Mouse (Mus musculus): ENCODE results near the gene Zscan12. TPM values are rescaled to one million over a fixed set of nuclear protein-coding genes. Genes with fewer than 3 reads are reported as not detected.

The Zscan12 gene
- 87.2 TPM for polyA plus RNA-seq (2014; fragmentation: Illumina TruSeq; extraction: RNeasy Lipid Tissue Mini Kit (QIAGEN cat#74804); ENCODE audit: low read depth, low replicate concordance)

DNA sequence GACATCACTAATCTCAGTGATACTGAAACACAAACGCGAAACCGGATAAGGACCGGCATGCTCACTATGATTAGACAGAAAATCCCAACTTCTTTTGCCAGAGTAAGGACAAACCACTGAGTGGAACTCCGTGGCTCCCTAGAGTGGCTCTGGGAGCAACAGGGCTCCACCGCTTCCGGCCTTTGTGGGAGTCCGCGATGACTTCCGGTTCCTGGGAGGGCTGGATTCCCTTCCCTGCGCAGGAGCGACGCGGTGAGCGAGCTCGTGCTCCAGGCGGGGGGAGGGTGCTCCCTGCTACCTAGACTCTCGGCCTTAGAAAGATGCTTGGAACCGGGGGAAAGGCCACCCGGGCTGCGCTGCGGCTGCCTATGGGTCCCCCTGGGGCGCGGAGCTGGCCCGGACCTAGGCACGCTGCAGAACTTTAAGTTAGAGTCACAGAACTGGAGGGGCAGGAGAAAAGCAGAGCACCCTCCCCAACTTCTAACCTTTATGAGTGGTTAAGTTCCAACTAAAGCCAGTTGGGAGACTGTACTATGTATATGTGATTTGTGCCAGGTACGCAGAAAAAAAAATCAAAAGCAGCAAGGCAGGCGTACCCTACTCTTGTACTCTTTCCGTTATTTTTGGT lies at the start of gene Zscan12:
Gene Zscan12, plus strand, starts transcription at position 200 of the 628 bp plus-strand sequence.

DNA sequence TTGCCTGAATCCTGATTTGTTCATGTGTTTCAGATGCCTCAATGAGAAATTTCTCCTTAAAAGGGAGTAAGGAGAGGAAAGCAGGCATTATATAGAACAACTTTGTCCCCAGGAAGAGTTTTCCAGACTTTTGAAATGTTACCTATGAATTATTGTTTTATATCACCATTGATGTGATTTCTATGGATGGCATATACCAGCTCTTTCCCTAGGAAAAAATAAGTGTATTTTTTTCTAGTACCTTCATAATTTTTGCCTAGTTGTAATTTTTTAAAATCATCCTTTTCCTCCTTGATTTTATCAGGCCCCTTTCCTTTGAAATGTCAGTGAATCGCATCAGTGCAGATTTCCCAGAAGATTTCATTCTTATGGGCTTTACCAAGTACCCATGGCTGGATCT lies 16.0 kb upstream of the Zscan12 start, which contains the start of gene Olfr1367:
Gene Olfr1367, plus strand, starts transcription at position 301 of the 400 bp plus-strand sequence.

DNA sequence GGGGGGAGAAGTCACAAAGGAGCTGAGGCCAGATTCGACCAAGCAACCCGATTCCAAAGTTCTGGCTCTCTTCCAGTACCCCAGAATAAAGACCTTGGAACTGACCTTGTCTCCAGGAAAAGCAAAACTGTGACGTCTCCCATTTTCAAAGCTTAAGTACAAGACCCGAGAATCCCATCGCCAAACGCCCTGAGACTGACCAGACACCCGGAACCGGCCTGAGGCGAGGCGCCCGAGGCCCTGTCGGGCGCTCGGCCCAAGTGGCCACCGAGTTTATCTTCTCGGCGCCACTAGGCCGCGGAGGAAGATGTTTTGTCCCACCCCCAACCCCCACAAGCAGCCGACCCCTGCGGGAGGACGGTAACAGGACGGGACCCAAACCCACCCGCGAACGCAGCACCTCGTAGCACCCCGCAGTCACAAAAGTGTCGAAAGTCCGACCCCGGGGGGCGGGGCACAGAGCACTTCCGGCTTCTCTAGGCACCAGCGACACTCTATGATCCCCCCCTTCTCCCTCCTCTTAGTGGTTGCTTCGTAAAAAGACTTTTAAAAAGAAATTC lies 39.7 kb downstream of the Zscan12 start, which contains the start of gene Zkscan3:
Gene Zkscan3, minus strand, starts transcription at position 469 of the 560 bp plus-strand sequence.

Other genes starting within 250 kb of the Zscan12 start
- gene Olfr263, start 233.2 kb upstream of the Zscan12 start, polyA plus RNA-seq (2014; fragmentation: Illumina TruSeq; extraction: RNeasy Lipid Tissue Mini Kit (QIAGEN cat#74804); ENCODE audit: low read depth, low replicate concordance): not detected
- gene Olfr1368, start 217.0 kb upstream of the Zscan12 start, polyA plus RNA-seq (2014; fragmentation: Illumina TruSeq; extraction: RNeasy Lipid Tissue Mini Kit (QIAGEN cat#74804); ENCODE audit: low read depth, low replicate concordance): 0.29 TPM
- 180 TPM for gene Trim27, start 183.4 kb upstream of the Zscan12 start, polyA plus RNA-seq (2014; fragmentation: Illumina TruSeq; extraction: RNeasy Lipid Tissue Mini Kit (QIAGEN cat#74804); ENCODE audit: low read depth, low replicate concordance)
- not detected for gene Gpx5, start 70.1 kb upstream of the Zscan12 start, polyA plus RNA-seq (2014; fragmentation: Illumina TruSeq; extraction: RNeasy Lipid Tissue Mini Kit (QIAGEN cat#74804); ENCODE audit: low read depth, low replicate concordance)
- 42.6 TPM for gene Gpx6, start 50.7 kb upstream of the Zscan12 start, polyA plus RNA-seq (2014; fragmentation: Illumina TruSeq; extraction: RNeasy Lipid Tissue Mini Kit (QIAGEN cat#74804); ENCODE audit: low read depth, low replicate concordance)
- not detected for gene Olfr1367, start 15.9 kb upstream of the Zscan12 start, polyA plus RNA-seq (2014; fragmentation: Illumina TruSeq; extraction: RNeasy Lipid Tissue Mini Kit (QIAGEN cat#74804); ENCODE audit: low read depth, low replicate concordance)
- 29.9 TPM for gene Zkscan3, start 39.9 kb downstream of the Zscan12 start, polyA plus RNA-seq (2014; fragmentation: Illumina TruSeq; extraction: RNeasy Lipid Tissue Mini Kit (QIAGEN cat#74804); ENCODE audit: low read depth, low replicate concordance)
- gene Pgbd1, start 78.2 kb downstream of the Zscan12 start, polyA plus RNA-seq (2014; fragmentation: Illumina TruSeq; extraction: RNeasy Lipid Tissue Mini Kit (QIAGEN cat#74804); ENCODE audit: low read depth, low replicate concordance): 13.0 TPM
- 21.1 TPM for gene Zscan26, start 90.9 kb downstream of the Zscan12 start, polyA plus RNA-seq (2014; fragmentation: Illumina TruSeq; extraction: RNeasy Lipid Tissue Mini Kit (QIAGEN cat#74804); ENCODE audit: low read depth, low replicate concordance)
- gene Nkapl, start 105.7 kb downstream of the Zscan12 start, polyA plus RNA-seq (2014; fragmentation: Illumina TruSeq; extraction: RNeasy Lipid Tissue Mini Kit (QIAGEN cat#74804); ENCODE audit: low read depth, low replicate concordance): 189 TPM
- 0.67 TPM for gene Zkscan4, start 116.1 kb downstream of the Zscan12 start, polyA plus RNA-seq (2014; fragmentation: Illumina TruSeq; extraction: RNeasy Lipid Tissue Mini Kit (QIAGEN cat#74804); ENCODE audit: low read depth, low replicate concordance)
- not detected for gene Gm10065, start 116.6 kb downstream of the Zscan12 start, polyA plus RNA-seq (2014; fragmentation: Illumina TruSeq; extraction: RNeasy Lipid Tissue Mini Kit (QIAGEN cat#74804); ENCODE audit: low read depth, low replicate concordance)
- 10.2 TPM for gene AK157302, start 132.4 kb downstream of the Zscan12 start, polyA plus RNA-seq (2014; fragmentation: Illumina TruSeq; extraction: RNeasy Lipid Tissue Mini Kit (QIAGEN cat#74804); ENCODE audit: low read depth, low replicate concordance)
- 0.88 TPM for gene Gm11273, start 138.6 kb downstream of the Zscan12 start, polyA plus RNA-seq (2014; fragmentation: Illumina TruSeq; extraction: RNeasy Lipid Tissue Mini Kit (QIAGEN cat#74804); ENCODE audit: low read depth, low replicate concordance)
- 9.0 TPM for gene Zkscan8, start 168.3 kb downstream of the Zscan12 start, polyA plus RNA-seq (2014; fragmentation: Illumina TruSeq; extraction: RNeasy Lipid Tissue Mini Kit (QIAGEN cat#74804); ENCODE audit: low read depth, low replicate concordance)
- not detected for gene Olfr1366, start 180.0 kb downstream of the Zscan12 start, polyA plus RNA-seq (2014; fragmentation: Illumina TruSeq; extraction: RNeasy Lipid Tissue Mini Kit (QIAGEN cat#74804); ENCODE audit: low read depth, low replicate concordance)
- gene Olfr1535, start 197.1 kb downstream of the Zscan12 start, polyA plus RNA-seq (2014; fragmentation: Illumina TruSeq; extraction: RNeasy Lipid Tissue Mini Kit (QIAGEN cat#74804); ENCODE audit: low read depth, low replicate concordance): not detected
- not detected for gene Olfr1364, start 218.9 kb downstream of the Zscan12 start, polyA plus RNA-seq (2014; fragmentation: Illumina TruSeq; extraction: RNeasy Lipid Tissue Mini Kit (QIAGEN cat#74804); ENCODE audit: low read depth, low replicate concordance)